Mouse (Mus musculus) adrenal gland, postnatal 4 days (tissue): ENCODE measurements around the gene Gm42791. TPM values are rescaled to one million over a fixed set of nuclear protein-coding genes. Genes with fewer than 3 reads are reported as not detected.

Experiments used
- DNase-seq, 2 experiments: peaks; one replicate each; pipeline ENCODE4 v3.0.0; 2021 to 2022; ENCODE audit warnings: low spot score in 2 of 2, mixed read lengths in 2 of 2
- total RNA-seq, 2 experiments: library from RNA; stranded (reverse); gene quantifications; 2 replicates each; pipeline ENCODE4 v1.2.3; 2021

Gm42791 gene
- total RNA-seq, 2 experiments from 2014 or later, result 4.3 to 6.5 TPM

DNA sequence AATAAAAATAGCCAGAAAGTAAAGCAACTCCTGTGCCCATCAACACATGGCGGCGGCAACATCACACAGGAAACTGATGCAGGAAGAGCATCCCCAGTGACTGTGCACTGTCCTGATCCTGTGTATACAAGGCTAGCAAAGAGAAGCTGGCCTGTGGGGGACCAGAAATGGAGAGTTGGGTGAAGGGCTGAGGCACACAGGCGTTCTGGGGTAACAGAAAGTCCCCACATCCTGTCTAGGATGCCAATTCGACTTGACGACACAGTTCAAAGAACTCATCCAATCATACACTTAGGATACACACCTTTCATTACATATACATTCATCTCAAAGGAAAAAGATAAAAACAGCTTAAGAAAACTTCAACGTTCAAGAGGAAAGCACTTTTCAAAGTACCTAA is 106.9 kb downstream of the Gm42791 start:
- DNase-seq, result no peak

DNA sequence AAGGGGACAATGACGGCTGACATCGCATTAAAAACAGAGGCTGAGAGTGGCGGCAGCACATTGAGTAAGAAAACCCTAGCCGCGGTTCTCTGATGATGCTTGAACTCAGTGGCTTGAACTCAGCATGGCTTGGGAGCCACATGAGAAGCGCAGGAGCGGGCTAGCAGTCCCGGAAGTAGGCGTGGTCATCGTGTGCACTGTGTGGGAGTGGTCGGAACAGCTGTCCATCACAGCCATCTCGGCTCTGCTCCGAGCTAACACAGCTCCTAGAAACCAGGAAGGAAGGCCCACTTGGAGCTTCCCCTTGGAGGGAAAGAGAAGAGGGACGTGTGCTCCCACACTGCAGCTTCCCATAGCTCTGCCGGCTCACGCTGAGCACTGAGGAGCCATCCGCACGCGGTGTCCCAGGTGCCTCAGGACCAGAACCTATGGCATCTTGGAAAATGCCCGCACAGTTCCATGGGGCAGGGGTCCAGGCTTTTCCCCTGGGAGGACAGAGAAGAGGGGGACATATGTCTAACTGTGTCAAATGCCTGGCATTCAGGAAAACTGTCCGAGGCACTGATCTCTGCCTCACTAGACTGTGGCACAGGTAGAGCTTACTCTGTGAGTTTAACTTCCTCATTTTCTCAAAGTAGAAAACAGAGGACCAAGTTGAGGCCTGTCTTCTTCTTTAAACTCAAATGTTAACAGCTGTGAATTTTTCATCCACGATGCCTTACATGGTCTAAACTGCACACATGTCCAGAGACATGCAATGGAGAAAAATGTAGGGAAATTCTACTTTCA is 108.9 kb downstream of the Gm42791 start:
- no peak for DNase-seq

DNA sequence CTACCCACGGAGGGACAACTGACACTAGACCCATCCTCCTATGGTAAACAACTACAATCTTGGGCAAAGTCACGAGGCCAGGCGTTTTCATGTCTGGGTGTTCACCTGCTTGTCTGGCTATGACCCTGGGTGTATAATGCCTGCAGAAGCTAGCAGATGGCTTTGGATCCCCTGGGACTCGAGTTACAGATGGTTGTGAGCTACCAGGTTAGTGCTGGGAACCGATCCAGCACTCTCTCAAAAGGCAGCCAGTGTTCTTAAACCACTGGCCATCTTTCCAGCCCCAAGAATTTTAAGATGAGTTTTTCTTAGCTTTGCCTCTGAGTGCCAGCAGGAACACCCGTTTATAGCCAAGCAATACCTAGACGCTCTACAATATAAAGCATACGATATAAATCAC is 111.3 kb downstream of the Gm42791 start:
- DNase-seq, result no peak

DNA sequence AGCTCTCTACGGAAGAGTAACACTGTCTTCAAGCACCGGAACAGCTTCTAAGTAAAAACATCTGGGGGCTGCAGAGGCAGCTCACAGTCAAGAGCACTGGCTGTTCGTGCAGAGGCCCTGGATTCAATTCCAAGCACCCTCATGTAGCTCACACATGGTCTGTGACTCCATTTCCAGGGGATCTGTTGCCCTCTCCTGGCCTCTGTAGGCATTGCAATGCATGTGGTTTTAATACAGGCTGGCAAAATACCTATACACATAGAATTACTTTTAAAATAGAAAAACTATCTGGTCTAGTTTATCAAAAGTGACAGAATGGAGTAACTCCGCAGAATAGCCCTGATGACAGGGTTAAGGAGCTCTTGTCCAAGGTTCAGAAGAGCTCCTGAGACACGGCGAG is 115.7 kb downstream of the Gm42791 start:
- DNase-seq, result no peak

DNA sequence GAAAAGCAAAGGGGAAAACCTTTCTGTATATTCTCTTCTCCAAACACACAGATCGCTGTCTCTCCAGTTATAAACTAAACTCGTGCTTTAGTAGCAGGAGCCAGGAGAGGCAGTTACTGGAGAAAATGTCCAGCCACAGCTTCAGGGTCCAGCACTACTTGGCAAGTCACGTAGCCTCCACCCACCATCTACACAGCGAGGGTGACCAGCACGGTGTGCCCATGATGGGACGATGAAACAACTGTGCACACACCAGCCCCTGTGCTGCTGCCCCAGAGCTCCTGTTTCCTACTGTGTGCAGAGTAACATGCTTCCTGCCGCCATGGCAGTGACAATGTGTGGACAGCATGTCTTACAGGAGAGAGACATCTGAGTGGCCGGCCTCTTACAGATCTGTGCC is 121.8 kb downstream of the Gm42791 start:
- no peak for DNase-seq

DNA sequence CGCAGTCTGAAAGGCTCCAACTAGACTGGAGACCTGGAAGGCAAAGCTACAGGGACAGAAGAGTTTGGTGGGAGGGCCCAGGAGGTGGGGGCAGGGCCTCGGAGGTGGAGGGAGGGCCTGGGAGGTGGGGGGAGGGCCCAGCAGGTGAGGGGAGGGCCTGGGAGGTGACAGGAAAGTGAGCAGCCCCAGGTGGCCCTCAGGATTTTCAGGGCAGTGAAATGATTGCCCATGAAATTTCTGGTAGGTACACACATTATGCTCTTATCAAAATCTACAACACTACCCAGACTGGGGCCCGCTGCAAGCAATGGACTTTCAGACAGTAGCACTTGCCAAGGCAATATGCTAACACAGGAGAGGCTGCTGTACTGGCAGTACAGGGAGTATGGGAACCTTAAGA is 125.4 kb downstream of the Gm42791 start:
- DNase-seq, result no peak

DNA sequence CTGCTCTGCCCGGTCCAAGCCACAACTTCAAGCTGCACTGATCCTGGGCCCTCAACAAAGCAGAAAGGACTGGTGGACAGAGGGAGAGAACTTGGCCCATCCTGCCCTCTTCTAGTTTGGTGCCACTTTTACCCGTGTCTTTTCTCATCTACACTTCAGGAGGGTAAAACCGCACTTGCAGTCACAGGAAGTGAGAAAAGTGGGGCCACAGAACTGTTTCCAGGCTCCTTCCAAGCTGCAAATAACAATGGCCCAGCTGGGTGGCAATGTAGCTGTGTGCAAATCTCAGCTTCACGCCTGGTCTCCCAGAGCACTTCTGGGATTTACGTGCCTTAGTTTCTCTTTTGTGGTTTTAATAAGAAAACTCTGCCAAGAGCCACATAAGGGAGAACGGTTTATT is 127.2 kb downstream of the Gm42791 start:
- DNase-seq, result no peak

DNA sequence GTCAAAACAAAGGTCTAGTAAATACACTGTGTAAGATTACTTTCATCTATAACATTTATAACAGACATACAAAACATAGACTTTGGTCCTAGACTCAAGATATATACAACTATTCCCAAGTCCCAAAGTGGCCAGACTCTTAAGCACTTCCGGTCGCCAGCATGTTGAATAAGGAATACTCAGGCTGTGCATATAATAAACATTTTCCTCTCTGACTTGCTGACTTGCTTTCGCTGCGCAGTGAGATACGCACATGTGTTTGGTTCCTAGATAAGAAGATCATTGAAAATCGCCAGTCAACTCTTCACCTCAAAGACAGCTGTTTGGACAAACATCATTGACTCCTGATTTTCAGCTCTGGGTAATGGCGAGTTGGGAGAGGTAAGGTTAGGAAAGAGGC is 127.8 kb downstream of the Gm42791 start:
- DNase-seq, result no peak

DNA sequence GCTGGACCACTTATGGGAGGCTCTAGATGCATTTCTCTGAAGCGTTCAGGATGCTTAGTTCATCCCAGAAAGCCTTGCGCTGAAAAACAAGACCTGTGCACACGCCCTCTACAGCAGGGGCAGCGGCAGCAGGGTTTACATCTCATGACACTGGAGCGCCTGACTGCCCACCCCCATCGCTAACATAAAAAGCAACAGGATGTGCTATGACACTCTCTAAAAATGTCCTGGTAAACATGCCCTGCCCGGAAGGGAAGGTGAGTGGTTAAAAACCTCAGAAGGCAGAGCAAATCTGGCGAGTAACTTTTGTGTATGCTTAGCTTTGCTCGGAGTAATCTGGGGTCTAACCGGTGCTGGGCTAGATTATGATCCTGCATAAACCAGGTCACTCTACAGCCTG is 128.4 kb downstream of the Gm42791 start:
- no peak for DNase-seq

DNA sequence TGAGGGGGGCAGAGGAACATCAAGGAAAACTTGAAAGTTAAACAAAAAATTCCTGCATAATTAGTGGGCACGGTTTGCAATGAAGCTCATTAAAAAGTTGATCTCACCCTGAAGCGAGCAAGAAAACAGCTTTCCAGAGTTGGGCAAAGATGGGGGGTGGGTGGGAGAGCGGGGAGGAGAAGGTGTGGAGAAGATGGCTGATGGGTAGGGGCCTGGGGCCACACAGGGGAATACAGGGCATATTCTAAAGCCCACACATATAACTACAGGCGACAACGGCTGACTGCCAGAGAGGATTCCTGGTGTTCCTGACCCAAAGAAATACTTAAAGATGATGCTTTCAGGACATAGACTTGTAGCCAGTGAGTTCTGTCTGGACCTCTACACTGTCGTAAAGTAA is 131.5 kb downstream of the Gm42791 start:
- DNase-seq, result no peak

DNA sequence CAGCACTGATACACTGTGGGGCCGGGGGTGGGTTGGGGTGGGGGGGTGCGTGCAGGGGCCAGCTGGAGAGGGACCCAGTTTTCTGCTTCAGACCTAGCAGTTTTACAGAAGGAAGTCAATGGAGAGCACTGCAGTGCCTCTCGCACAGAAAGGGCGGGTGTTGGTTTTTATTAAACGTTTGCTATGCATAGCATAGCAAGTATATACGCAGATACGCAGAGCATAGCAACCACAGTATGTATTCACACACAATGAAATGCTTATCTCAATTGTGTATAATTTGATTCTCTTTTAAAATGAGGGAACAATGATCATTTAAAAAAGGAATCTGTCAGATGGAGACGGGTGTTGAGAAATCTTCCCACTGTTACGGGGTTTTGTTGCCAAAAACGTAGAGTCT is 132.1 kb downstream of the Gm42791 start:
- DNase-seq, result no peak

DNA sequence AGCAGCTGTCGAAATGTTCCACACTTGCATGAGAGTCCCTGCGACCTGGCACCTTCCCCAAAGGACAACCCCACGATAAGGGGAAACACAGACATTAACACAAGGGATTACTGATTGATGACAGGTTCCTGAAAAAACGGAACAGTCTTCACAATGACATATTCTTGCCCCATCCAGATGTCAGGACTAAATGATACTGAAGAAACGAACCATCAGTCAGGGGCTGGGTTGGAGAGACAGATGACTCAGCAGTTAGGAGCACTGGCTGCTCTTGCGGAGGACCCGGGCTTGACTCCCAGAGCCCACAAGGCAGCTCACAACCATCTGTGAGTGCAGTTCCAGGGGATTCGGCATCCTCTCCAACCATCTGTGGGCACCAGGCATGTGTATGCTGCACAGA is 132.8 kb downstream of the Gm42791 start:
- DNase-seq, result no peak

DNA sequence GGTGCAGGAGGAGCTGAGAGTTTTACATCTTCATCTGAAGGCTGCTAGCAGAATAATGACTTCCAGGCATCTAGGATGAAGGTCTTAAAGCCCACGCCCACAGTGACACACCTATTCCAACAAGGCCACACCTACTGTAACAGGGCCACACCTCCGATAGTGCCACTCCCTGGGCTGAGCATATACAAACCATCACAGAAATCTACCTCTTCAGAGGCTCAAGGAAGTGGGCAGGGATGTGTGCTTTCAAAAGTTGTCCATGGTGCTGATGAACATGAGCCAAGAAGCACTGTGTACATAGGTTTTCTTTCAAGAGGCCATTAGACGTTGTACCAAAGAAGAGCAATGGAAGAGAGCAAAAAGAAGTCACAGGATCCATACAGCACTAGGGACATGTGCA is 137.4 kb downstream of the Gm42791 start:
- no peak for DNase-seq

DNA sequence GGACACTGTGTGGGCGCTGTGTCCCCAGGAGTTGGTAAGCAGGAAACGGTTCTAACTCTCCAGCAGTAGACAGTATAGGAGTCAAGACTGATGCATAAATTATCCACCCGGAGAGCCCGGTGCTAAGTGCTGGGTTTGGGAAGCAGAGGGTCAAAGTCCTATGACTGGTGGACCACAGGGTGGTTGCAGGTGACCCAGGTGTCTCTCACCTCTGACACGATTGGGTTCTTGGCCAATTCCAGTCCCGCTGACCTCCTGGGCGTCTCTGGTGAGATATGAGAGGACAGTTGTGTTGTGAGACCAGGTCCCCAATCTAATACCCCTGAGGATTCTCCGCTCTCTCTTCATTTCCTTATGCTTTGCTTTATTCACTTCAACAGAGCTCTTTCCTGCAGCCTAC is 139.9 kb downstream of the Gm42791 start:
- no peak for DNase-seq

DNA sequence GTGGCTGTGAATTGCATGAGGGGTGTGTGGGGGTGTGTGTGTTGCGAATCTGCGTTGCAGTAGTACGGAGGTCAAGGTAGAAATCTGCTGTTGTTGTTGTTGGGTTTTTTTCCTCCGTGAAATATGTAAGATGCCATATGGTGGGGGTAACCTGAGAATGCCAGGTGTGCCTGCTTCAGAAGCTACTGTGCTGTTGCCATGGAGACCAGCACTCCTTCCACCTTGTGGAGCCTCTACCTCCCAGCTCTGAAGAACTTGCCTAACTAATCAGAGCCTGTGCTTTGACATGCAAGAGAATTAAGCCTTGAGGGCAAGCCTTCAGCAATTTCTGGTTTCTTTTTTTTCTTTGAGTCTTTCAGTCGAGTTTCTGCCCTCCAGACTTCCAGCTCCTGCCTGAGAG is 140.8 kb downstream of the Gm42791 start:
- DNase-seq, result no peak

DNA sequence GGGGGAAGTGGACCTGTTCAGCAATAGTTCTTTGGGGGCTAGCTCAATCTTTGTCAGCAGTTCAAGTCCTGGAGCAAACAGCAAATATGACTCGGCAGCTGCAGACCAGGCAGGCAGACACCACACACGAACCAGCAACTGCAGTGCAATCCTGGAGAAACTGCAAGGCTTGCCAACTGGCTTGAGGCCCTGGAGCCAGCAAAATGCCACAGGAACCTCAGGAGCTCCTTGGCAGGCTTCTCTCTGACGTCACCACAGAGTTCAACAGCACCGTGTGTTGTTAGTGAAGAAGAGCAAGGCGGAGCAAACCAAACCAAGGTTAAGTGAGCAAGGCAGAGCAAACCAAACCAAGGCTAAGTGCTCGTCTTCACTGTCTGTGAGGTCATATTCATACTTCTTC is 145.4 kb downstream of the Gm42791 start:
- DNase-seq, result no peak

DNA sequence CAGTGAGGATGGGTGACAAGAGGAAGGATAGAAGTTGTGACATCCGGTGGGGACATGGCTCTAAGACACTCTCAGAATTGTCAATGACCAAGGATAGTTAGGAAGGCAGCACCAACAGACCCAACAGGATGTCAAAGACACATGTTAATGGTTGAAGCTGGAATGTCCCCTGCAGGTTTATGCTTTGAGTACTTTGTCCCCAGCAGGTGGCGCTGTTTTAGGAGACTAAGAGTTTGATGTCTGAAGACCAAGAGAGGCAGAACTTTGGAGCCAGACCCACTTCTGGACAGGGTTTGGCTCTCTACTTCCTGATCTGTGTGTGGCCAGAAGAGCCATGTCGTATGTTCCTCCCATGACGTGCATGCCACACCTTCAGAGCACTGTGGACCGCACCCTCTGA is 147.9 kb downstream of the Gm42791 start:
- DNase-seq, result no peak

Other genes starting within 250 kb of the Gm42791 start
- gene Katnal1, start 65.8 kb downstream of the Gm42791 start, total RNA-seq, result 10 to 100 TPM; 10.1 to 12.8 TPM
- gene Uspl1, start 189.2 kb upstream of the Gm42791 start, total RNA-seq, result 10 to 100 TPM; 38.9 to 39.9 TPM
- gene Hmgb1, start 189.3 kb upstream of the Gm42791 start, total RNA-seq, result 100 to 1,000 TPM; 314 to 324 TPM